Mouse (Mus musculus) MEL (cell line): ENCODE measurements at regions not wholly inside any gene's neighbourhood (a gene's known extent, or its start where the extent isn't known, plus 50 kb on each side); places are given as distances from the start of the nearest gene placed in this dataset.

ENCODE experiments used
- DNase-seq: peaks from one replicate; pipeline ENCODE4 v3.0.0; 2011; ENCODE audit warnings: low read depth, low spot score
- H3K27ac ChIP-seq: 2 replicates; pipeline ENCODE4 v1.5.1; 2012; ENCODE audit warnings: low read depth, mild to moderate bottlenecking, control low read depth, low read length, moderate library complexity; ENCODE audit not compliant: control insufficient read depth
- H3K27me3 ChIP-seq, 2 experiments: fragments of 150-350 bp in 1 of 2; sonication (generic) in 1 of 2; 2 replicates each; pipeline ENCODE4 v1.6.1; 2012; ENCODE audit warnings: low read length in 2 of 2, mild to moderate bottlenecking in 2 of 2, improper control_type of control experiment in 1 of 2, moderate library complexity in 1 of 2; ENCODE audit not compliant: insufficient read depth in 2 of 2, control insufficient read depth in 1 of 2
- H3K36me3 ChIP-seq, 2 experiments: 2 replicates each; pipeline ENCODE4 v1.6.1; 2012 to 2014; ENCODE audit warnings: low read length in 2 of 2, improper control_type of control experiment in 1 of 2, inconsistent platforms in 1 of 2, mild to moderate bottlenecking in 1 of 2; ENCODE audit not compliant: insufficient read depth in 2 of 2, control insufficient read depth in 1 of 2
- H3K4me1 ChIP-seq, 2 experiments: fragments of 150-350 bp in 1 of 2; sonication (generic) in 1 of 2; 2 replicates each; pipeline ENCODE4 v1.6.1; 2012; ENCODE audit warnings: low read length in 2 of 2, improper control_type of control experiment in 1 of 2, mild to moderate bottlenecking in 1 of 2; ENCODE audit not compliant: insufficient read depth in 2 of 2, control insufficient read depth in 1 of 2
- H3K4me3 ChIP-seq, 2 experiments: fragments of 150-350 bp in 1 of 2; sonication (generic) in 1 of 2; 2 replicates each; pipeline ENCODE4 v1.5.1; 2012; ENCODE audit warnings: low read depth in 2 of 2, low read length in 2 of 2, mild to moderate bottlenecking in 2 of 2, moderate library complexity in 2 of 2, control low read depth in 1 of 2, improper control_type of control experiment in 1 of 2; ENCODE audit not compliant: control insufficient read depth in 1 of 2, insufficient read depth in 1 of 2
- H3K79me2 ChIP-seq: 2 replicates; pipeline ENCODE4 v1.6.1; 2012; ENCODE audit warnings: mild to moderate bottlenecking, low read length, moderate library complexity; ENCODE audit not compliant: control insufficient read depth, poor library complexity, insufficient read depth
- H3K9ac ChIP-seq: 2 replicates; pipeline ENCODE4 v1.6.1; 2012; ENCODE audit warnings: low read depth, mild to moderate bottlenecking, control low read depth, low read length, moderate library complexity; ENCODE audit not compliant: control insufficient read depth, poor library complexity, severe bottlenecking
- H3K9me3 ChIP-seq: fragments of 150-350 bp; sonication (generic); replicated peaks from 2 replicates; pipeline ENCODE4 v1.6.1; 2012; ENCODE audit warnings: mild to moderate bottlenecking, low read length, improper control_type of control experiment, moderate library complexity; ENCODE audit not compliant: insufficient read depth
- BHLHE40 ChIP-seq: IDR thresholded peaks from 2 replicates; pipeline ENCODE4 v1.6.1; 2012; ENCODE audit warnings: low read depth, mild to moderate bottlenecking, inconsistent platforms, low read length, improper control_type of control experiment, borderline replicate concordance
- CHD1 ChIP-seq: IDR thresholded peaks from 2 replicates; pipeline ENCODE4 v1.6.1; 2012; ENCODE audit warnings: low read depth, mild to moderate bottlenecking, inconsistent platforms, low read length, improper control_type of control experiment
- E2F4 ChIP-seq: IDR thresholded peaks from 2 replicates; pipeline ENCODE4 v1.6.1; 2011; ENCODE audit warnings: low read depth, low read length, improper control_type of control experiment, borderline replicate concordance
- ELF1 ChIP-seq: IDR thresholded peaks from 2 replicates; pipeline ENCODE4 v1.6.1; 2014; ENCODE audit warnings: low read depth, mild to moderate bottlenecking, inconsistent platforms, low read length, improper control_type of control experiment, moderate library complexity
- EP300 ChIP-seq, 2 experiments: IDR thresholded peaks; 2 replicates each; pipeline ENCODE4 v1.6.1; 2011; ENCODE audit warnings: improper control_type of control experiment in 2 of 2, low read length in 2 of 2, low read depth in 1 of 2, mild to moderate bottlenecking in 1 of 2
- JUND ChIP-seq: IDR thresholded peaks from 2 replicates; pipeline ENCODE4 v1.6.1; 2011; ENCODE audit warnings: low read depth, mild to moderate bottlenecking, improper control_type of control experiment, low read length
- KAT2A ChIP-seq: conservative IDR thresholded peaks from 2 replicates; pipeline ENCODE4 v1.6.1; 2012; ENCODE audit warnings: low read depth, low read length, improper control_type of control experiment, inconsistent platforms
- MAFK ChIP-seq: IDR thresholded peaks from 2 replicates; pipeline ENCODE4 v1.6.1; 2011; ENCODE audit warnings: low read depth, mild to moderate bottlenecking, low read length, improper control_type of control experiment, borderline replicate concordance
- MAX ChIP-seq: IDR thresholded peaks from 2 replicates; pipeline ENCODE4 v1.6.1; 2011; ENCODE audit warnings: low read length, improper control_type of control experiment
- MEF2A ChIP-seq: IDR thresholded peaks from 2 replicates; pipeline ENCODE4 v1.6.1; 2014; ENCODE audit warnings: low read depth, mild to moderate bottlenecking, inconsistent platforms, low read length, improper control_type of control experiment; ENCODE audit not compliant: poor library complexity, insufficient replicate concordance, severe bottlenecking; ENCODE audit errors: extremely low read depth
- MXI1 ChIP-seq: IDR thresholded peaks from 2 replicates; pipeline ENCODE4 v1.6.1; 2011; ENCODE audit warnings: mild to moderate bottlenecking, low read depth, low read length, improper control_type of control experiment
- MYB ChIP-seq: IDR thresholded peaks from 2 replicates; pipeline ENCODE4 v1.6.1; 2011; ENCODE audit warnings: mild to moderate bottlenecking, low read depth, low read length, improper control_type of control experiment
- MYC ChIP-seq: IDR thresholded peaks from 2 replicates; pipeline ENCODE4 v1.6.1; 2011; ENCODE audit warnings: low read depth, mild to moderate bottlenecking, low read length, improper control_type of control experiment, moderate library complexity
- NELFE ChIP-seq: IDR thresholded peaks from 2 replicates; pipeline ENCODE4 v1.6.1; 2011; ENCODE audit warnings: low read depth, low read length, improper control_type of control experiment
- NRF1 ChIP-seq: IDR thresholded peaks from 2 replicates; pipeline ENCODE4 v1.6.1; 2014; ENCODE audit warnings: low read depth, mild to moderate bottlenecking, inconsistent platforms, low read length, improper control_type of control experiment, moderate library complexity; ENCODE audit not compliant: poor library complexity, insufficient read depth, severe bottlenecking
- POLR2A ChIP-seq, 2 experiments: IDR thresholded peaks; 2 replicates each; pipeline ENCODE4 v1.6.1; 2011 to 2012; ENCODE audit warnings: low read length in 2 of 2, mild to moderate bottlenecking in 2 of 2, control low read depth in 1 of 2, improper control_type of control experiment in 1 of 2, low read depth in 1 of 2, moderate library complexity in 1 of 2; ENCODE audit not compliant: control insufficient read depth in 1 of 2, insufficient read depth in 1 of 2, poor library complexity in 1 of 2
- POLR2AphosphoS5 ChIP-seq: IDR thresholded peaks from 2 replicates; pipeline ENCODE4 v1.6.1; 2012; ENCODE audit warnings: low read depth, borderline replicate concordance, mild to moderate bottlenecking, inconsistent platforms, low read length, moderate library complexity, mixed read lengths
- SMC3 ChIP-seq: IDR thresholded peaks from 2 replicates; pipeline ENCODE4 v1.6.1; 2011; ENCODE audit warnings: low read depth, low read length, improper control_type of control experiment
- TAL1 ChIP-seq: IDR thresholded peaks from 2 replicates; pipeline ENCODE4 v1.6.1; 2012; ENCODE audit warnings: mild to moderate bottlenecking, inconsistent platforms, low read length, moderate library complexity, mixed read lengths
- TCF12 ChIP-seq: IDR thresholded peaks from 2 replicates; pipeline ENCODE4 v1.6.1; 2014; ENCODE audit warnings: low read depth, mild to moderate bottlenecking, inconsistent platforms, low read length, improper control_type of control experiment, moderate library complexity
- UBTF ChIP-seq: IDR thresholded peaks from 2 replicates; pipeline ENCODE4 v1.6.1; 2012; ENCODE audit warnings: low read depth, mild to moderate bottlenecking, inconsistent platforms, low read length, improper control_type of control experiment, moderate library complexity, borderline replicate concordance; ENCODE audit not compliant: insufficient read depth
- USF2 ChIP-seq, 2 experiments: IDR thresholded peaks; 2 replicates each; pipeline ENCODE4 v1.6.1; 2011 to 2012; ENCODE audit warnings: improper control_type of control experiment in 2 of 2, low read length in 2 of 2, borderline replicate concordance in 1 of 2, inconsistent platforms in 1 of 2, low read depth in 1 of 2, mild to moderate bottlenecking in 1 of 2; ENCODE audit not compliant: insufficient read depth in 1 of 2
- ZKSCAN1 ChIP-seq: IDR thresholded peaks from 2 replicates; pipeline ENCODE4 v1.6.1; 2012; ENCODE audit warnings: low read depth, mild to moderate bottlenecking, inconsistent platforms, low read length, improper control_type of control experiment, moderate library complexity
- ZMIZ1 ChIP-seq: IDR thresholded peaks from 2 replicates; pipeline ENCODE4 v1.6.1; 2012; ENCODE audit warnings: low read depth, mild to moderate bottlenecking, inconsistent platforms, low read length, improper control_type of control experiment, moderate library complexity
- ZNF384 ChIP-seq: IDR thresholded peaks from 2 replicates; pipeline ENCODE4 v1.6.1; 2012; ENCODE audit warnings: low read depth, mild to moderate bottlenecking, inconsistent platforms, low read length, improper control_type of control experiment

DNA sequence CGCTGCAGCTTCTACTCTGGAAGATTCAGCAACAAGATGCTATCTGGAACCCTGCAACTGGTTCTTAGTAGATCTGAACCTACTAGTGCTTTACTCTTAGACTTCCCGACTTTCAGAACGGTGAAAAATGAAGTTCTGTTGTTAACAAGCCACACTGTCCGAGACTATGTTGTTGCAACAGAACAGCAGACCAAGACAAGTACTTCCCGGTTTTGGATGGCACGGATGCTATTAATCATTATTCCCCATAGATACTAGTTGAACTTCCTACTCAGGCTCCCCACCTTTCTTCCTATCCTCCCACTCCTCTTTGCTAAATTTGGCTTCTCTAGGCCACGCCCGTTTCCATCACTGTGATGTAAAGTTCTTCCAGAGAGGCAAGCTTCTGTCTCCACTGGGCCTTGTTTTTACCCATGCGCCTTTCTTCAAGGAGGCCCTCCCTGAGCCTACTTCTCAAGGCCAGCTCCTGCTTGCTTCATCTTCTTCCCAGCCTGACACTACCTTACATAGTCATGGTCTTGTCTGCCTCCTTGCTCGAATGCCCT lies 67.7 kb upstream of the 4930432M17Rik start:
- Histone ChIP-seq H3K27ac (no peak overlapping the region), H3K27me3 (peaks cover 0 to 2% of the 10 kb centered on the region in 2 experiments; a peak in 1 of 4 replicates), H3K79me2 (no peaks in the 10 kb centered on the region), H3K4me1 (no peaks in the 10 kb centered on the region), H3K9ac (no peak overlapping the region), H3K9me3 (no peaks in the 10 kb centered on the region), H3K4me3 (no peak overlapping the region), H3K36me3 (no peaks in the 10 kb centered on the region)
- TF ChIP-seq USF2 (IDR thresholded peaks at IDR 0.05; ENCODE audit: borderline replicate concordance in 1 of 2, insufficient read depth in 1 of 2, low read depth in 1 of 2, low read length in 2 of 2), result no peak
- TF ChIP-seq NRF1, result no peak
- TF ChIP-seq SMC3, result no peak
- no peak for TF ChIP-seq ELF1
- TF ChIP-seq MAX, result no peak
- no peak for TF ChIP-seq MXI1
- no peak for TF ChIP-seq CHD1
- no peak for TF ChIP-seq KAT2A
- no peak for TF ChIP-seq ZKSCAN1
- no peak for DNase-seq

GRCm38 (mm10) chr3:121602082-121602561 lies 68.4 kb upstream of the 4930432M17Rik start:
- H3K27me3 ChIP-seq, result peaks cover 0 to 2% of the 10 kb centered on the region in 2 experiments; a peak in 1 of 4 replicates
- no peaks in the 10 kb centered on the region for H3K79me2 ChIP-seq
- no peak overlapping the region for H3K9ac ChIP-seq
- TF ChIP-seq NRF1 (no peak), UBTF (no peak), E2F4 (no peak), ZMIZ1 (no peak), MEF2A (no peak), TCF12 (no peak), BHLHE40 (no peak), ZNF384 (no peak), MYC (no peak), MXI1 (no peak), MYB (no peak), JUND (no peak), TAL1 (no peak), POLR2AphosphoS5 (no peak), NELFE (no peak), POLR2A (IDR thresholded peaks at IDR 0.05; ENCODE audit: control insufficient read depth in 1 of 2, insufficient read depth in 1 of 2, low read depth in 1 of 2, low read length in 2 of 2, poor library complexity in 1 of 2) (no peak), EP300 (IDR thresholded peaks at IDR 0.05; ENCODE audit: low read depth in 1 of 2, low read length in 2 of 2) (no peak), MAFK (no peak)
- TF ChIP-seq, all 39 proteins: peak for 0
- H3K4me1 ChIP-seq, result no peaks in the 10 kb centered on the region
- H3K9me3 ChIP-seq, result no peaks in the 10 kb centered on the region
- no peaks in the 10 kb centered on the region for H3K36me3 ChIP-seq
- no peak overlapping the region for H3K4me3 ChIP-seq
- DNase-seq, result no peak
- no peak overlapping the region for H3K27ac ChIP-seq
